Comparison of ENCODE assay signal across 17 mouse cellular contexts in genomic region chr7:100354984-100355383, GRCm38 (mm10). TPM values are rescaled to one million over a fixed set of nuclear protein-coding genes. Genes with fewer than 3 reads are reported as not detected.
DNase-seq lines count a peak whose midpoint lies in the region; TF ChIP-seq lines count a peak whose summit lies in the region.
"Had no signal": no experiment of that assay in that cellular context is flagged by ENCODE, and none has a peak within 500 bp of the region (broad histone marks: within the 10 kb centered on the region; RNA-seq: fewer than 3 reads in every experiment).

No protein-coding gene starts in this region.

- H3K27me3 ChIP-seq in heart, adult 2 months (ENCODE audit: control insufficient read depth, insufficient read depth, low read length): no peaks in the 10 kb centered on the region
- H3K27me3 ChIP-seq: embryonic facial prominence, embryonic 12.5 days; hindbrain, embryonic 12.5 days; limb, embryonic 13.5 days; neural tube, embryonic 13.5 days had no signal

- TF ChIP-seq EP300 in heart, adult 2 months (IDR thresholded peaks at IDR 0.05; ENCODE audit: insufficient read depth, low read depth, low read length): no peak

- peak in 1 of 2 experiments; percentile 11 for DNase-seq in heart, adult 2 months
- no peak for DNase-seq in heart, adult 8-10 months (ENCODE audit: low spot score)
- peak; percentile 13 to 29 for DNase-seq in kidney, postnatal 36 days
- DNase-seq in kidney, adult 18-20 months: no peak
- peak; percentile 40 for DNase-seq in skeletal muscle tissue, adult 2 months (ENCODE audit: low read depth, low spot score)
- DNase-seq in spleen, postnatal 4 days (ENCODE audit: low spot score in 2 of 2): no peak
- DNase-seq: cerebellum, adult 9-10 months; gastrocnemius, postnatal 14 days; kidney, postnatal 10 days; layer of hippocampus, adult 9-11 months; lung, postnatal 4 days had no signal

- peak overlapping the region; percentile 47 for H3K27ac ChIP-seq in heart, adult 2 months
- peak overlapping the region; percentile 71 for H3K27ac ChIP-seq in embryonic fibroblast, embryonic 13.5 days (ENCODE audit: insufficient read depth, low read length)
- H3K27ac ChIP-seq: embryonic facial prominence, embryonic 12.5 days; hindbrain, embryonic 12.5 days; limb, embryonic 13.5 days; midbrain, embryonic 10.5 days; neural tube, embryonic 13.5 days had no signal

- H3K4me1 ChIP-seq in heart, adult 2 months (ENCODE audit: control insufficient read depth, insufficient read depth, low read length): peaks cover 2% of the 10 kb centered on the region
- H3K4me1 ChIP-seq in embryonic fibroblast, embryonic 13.5 days (ENCODE audit: control insufficient read depth, insufficient read depth, low read length): peaks cover 8% of the 10 kb centered on the region
- H3K4me1 ChIP-seq: embryonic facial prominence, embryonic 12.5 days; hindbrain, embryonic 12.5 days; limb, embryonic 13.5 days; midbrain, embryonic 10.5 days; neural tube, embryonic 13.5 days had no signal

- no peak for TF ChIP-seq POLR2A in heart, adult 2 months (IDR thresholded peaks at IDR 0.05; ENCODE audit: insufficient read depth, low read depth, low read length)
- no peak for TF ChIP-seq POLR2A in embryonic fibroblast, embryonic 13.5 days (IDR thresholded peaks at IDR 0.05; ENCODE audit: low read depth, low read length)

- H3K9ac ChIP-seq in heart, adult 2 months (ENCODE audit: low read depth, low read length): no peak overlapping the region
- H3K9ac ChIP-seq: embryonic facial prominence, embryonic 12.5 days; hindbrain, embryonic 12.5 days; limb, embryonic 13.5 days; neural tube, embryonic 13.5 days had no signal

- no peak for TF ChIP-seq CTCF in heart, adult 2 months (IDR thresholded peaks at IDR 0.05)
- TF ChIP-seq CTCF in embryonic fibroblast, embryonic 13.5 days (IDR thresholded peaks at IDR 0.05; ENCODE audit: borderline replicate concordance, insufficient read depth, low read length): no peak

- H3K36me3 ChIP-seq in heart, adult 2 months (ENCODE audit: control insufficient read depth, insufficient read depth, low read length): peaks cover 3% of the 10 kb centered on the region

- H3K4me3 ChIP-seq in heart, adult 2 months: no peak overlapping the region
- no peak overlapping the region for H3K4me3 ChIP-seq in embryonic fibroblast, embryonic 13.5 days (ENCODE audit: insufficient read depth, low read length)
- H3K4me3 ChIP-seq: embryonic facial prominence, embryonic 12.5 days; hindbrain, embryonic 12.5 days; limb, embryonic 13.5 days; midbrain, embryonic 10.5 days; neural tube, embryonic 13.5 days had no signal

- WGBS in heart, adult 2 months: 56% methylated on average over 4 of the region's 4 CpGs

- H3K79me2 ChIP-seq in heart, adult 2 months (replicated peaks; ENCODE audit: control insufficient read depth, insufficient read depth, low read length): no peaks in the 10 kb centered on the region

- intact Hi-C loops in heart, adult 2 months (cut with DNase I): no loop called here

RNA-seq across cellular contexts. Expression of gene C2cd3, which starts 17.0 kb away (rescaled TPM):
- total RNA-seq in heart, adult 2 months (2021): 1 to 10 TPM; 7.0 to 8.4 TPM
- 6.6 and 8.5 TPM in 2 replicates for polyA plus RNA-seq in heart, adult 2 months (2012; rRNA removed)
- total RNA-seq in heart, adult 8-10 months (2022): 1 to 10 TPM; 7.5 to 9.7 (median 8.5) TPM
- polyA plus RNA-seq in embryonic fibroblast, embryonic 13.5 days (2011; ENCODE audit: insufficient read length, low read depth, missing spikeins): 16.2 and 24.4 TPM in 2 replicates

RNA-seq across cellular contexts. Expression of gene Ppme1, which starts 17.1 kb away (rescaled TPM):
- 10 to 100 TPM; 32.5 to 35.8 TPM for total RNA-seq in heart, adult 2 months (2021)
- 80.7 and 118 TPM in 2 replicates for polyA plus RNA-seq in heart, adult 2 months (2012; rRNA removed)
- 10 to 100 TPM; 36.0 to 38.6 (median 36.9) TPM for total RNA-seq in heart, adult 8-10 months (2022)
- polyA plus RNA-seq in embryonic fibroblast, embryonic 13.5 days (2011; ENCODE audit: insufficient read length, low read depth, missing spikeins): 95.1 and 117 TPM in 2 replicates

Comparison
In these comparisons a context has a peak if more than half of its experiments do, and no peak if none do; other contexts are left out.
1. DNase-seq: peak in kidney, postnatal 36 days (2 of 2) and skeletal muscle tissue, adult 2 months (single experiment); none in heart, adult 8-10 months (single experiment), kidney, adult 18-20 months (single experiment) and spleen, postnatal 4 days (0 of 2).